Mouse (Mus musculus): ENCODE data around the gene Chst4. TPM values are rescaled to one million over a fixed set of nuclear protein-coding genes. Genes with fewer than 3 reads are reported as not detected.

Chst4 gene
- total and polyA plus RNA-seq, 3 experiments, result not detected

GRCm38 (mm10) chr8:109986384-109986783, 53.2 kb downstream of the Chst4 start:
- Histone ChIP-seq H3K4me2 (ENCODE audit: insufficient read depth, low read depth, poor library complexity, severe bottlenecking) (no peak overlapping the region), H3K79me2 (replicated peaks; ENCODE audit: control insufficient read depth, extremely low read depth, insufficient read depth, poor library complexity, severe bottlenecking) (no peaks in the 10 kb centered on the region), H3K9me3 (replicated peaks; ENCODE audit: low read length) (peaks cover 3% of the 10 kb centered on the region), H3K4me3 (replicated peaks in 1 of 3; ENCODE audit: low read depth in 2 of 3, low read length in 2 of 3, poor library complexity in 1 of 3) (no peak overlapping the region), H3K9ac (ENCODE audit: insufficient read depth, low read depth) (no peak overlapping the region), H3K4me1 (ENCODE audit: control insufficient read depth in 1 of 2, insufficient read depth in 2 of 2) (no peaks in the 10 kb centered on the region), H3K27me3 (replicated peaks) (peaks cover 7% of the 10 kb centered on the region), H3K36me3 (replicated peaks in 1 of 2; ENCODE audit: control insufficient read depth in 1 of 2, insufficient read depth in 1 of 2, low read length in 1 of 2) (no peaks in the 10 kb centered on the region), H3K27ac (ENCODE audit: insufficient read depth, low read depth) (no peak overlapping the region)
- DNase-seq (ENCODE audit: extremely low read depth), result no peak
- dilution Hi-C loops (cut with MboI; ENCODE audit: extremely low pct_ligation_motif_present, extremely low pct_unique_long_range_greater_than_20kb, low sequenced_read_pairs), result no loop called here
- in situ Hi-C loops (cut with MboI; ENCODE audit: low pct_ligation_motif_present, low pct_unique_long_range_greater_than_20kb, low sequenced_read_pairs), result no loop called here
- TF ChIP-seq KAT2A (IDR thresholded peaks at IDR 0.05; ENCODE audit: insufficient replicate concordance, low read length) (no peak), MEF2A (IDR thresholded peaks at IDR 0.05; ENCODE audit: borderline replicate concordance, low read depth, low read length) (no peak), ZNF384 (IDR thresholded peaks at IDR 0.05; ENCODE audit: low read depth, low read length) (no peak), USF1 (IDR thresholded peaks at IDR 0.05; ENCODE audit: low read depth, low read length) (no peak), JUN (IDR thresholded peaks at IDR 0.05; ENCODE audit: insufficient read depth, low read depth, low read length) (no peak)

- no peaks in the 10 kb centered on the region for H3K79me2 ChIP-seq (replicated peaks; ENCODE audit: control insufficient read depth, extremely low read depth, insufficient read depth, poor library complexity, severe bottlenecking)
- no peak overlapping the region for H3K4me2 ChIP-seq (ENCODE audit: insufficient read depth, low read depth, poor library complexity, severe bottlenecking)
- no peak overlapping the region for H3K4me3 ChIP-seq (replicated peaks in 1 of 3; ENCODE audit: low read depth in 2 of 3, low read length in 2 of 3, poor library complexity in 1 of 3)
- H3K9me3 ChIP-seq (replicated peaks; ENCODE audit: low read length), result peaks cover 3% of the 10 kb centered on the region
- H3K27ac ChIP-seq (ENCODE audit: insufficient read depth, low read depth), result no peak overlapping the region
- peaks cover 16% of the 10 kb centered on the region for H3K27me3 ChIP-seq (replicated peaks)
- dilution Hi-C loops (cut with MboI; ENCODE audit: extremely low pct_ligation_motif_present, extremely low pct_unique_long_range_greater_than_20kb, low sequenced_read_pairs), result no loop called here
- H3K36me3 ChIP-seq (replicated peaks in 1 of 2; ENCODE audit: control insufficient read depth in 1 of 2, insufficient read depth in 1 of 2, low read length in 1 of 2), result no peaks in the 10 kb centered on the region
- TF ChIP-seq USF1 (IDR thresholded peaks at IDR 0.05; ENCODE audit: low read depth, low read length) (no peak), BHLHE40 (IDR thresholded peaks at IDR 0.05; ENCODE audit: low read depth, low read length) (no peak), CHD2 (IDR thresholded peaks at IDR 0.05; ENCODE audit: low read length) (no peak), USF2 (conservative IDR thresholded peaks at IDR 0.05; ENCODE audit: low read depth, low read length) (no peak), ZC3H11A (IDR thresholded peaks at IDR 0.05; ENCODE audit: low read depth, low read length) (no peak), MEF2A (IDR thresholded peaks at IDR 0.05; ENCODE audit: borderline replicate concordance, low read depth, low read length) (no peak), GABPA (IDR thresholded peaks at IDR 0.05; ENCODE audit: insufficient replicate concordance, low read depth, low read length) (no peak)
- H3K9ac ChIP-seq (ENCODE audit: insufficient read depth, low read depth), result no peak overlapping the region
- peaks cover 0 to 3% of the 10 kb centered on the region in 2 experiments; a peak in 1 of 4 replicates for H3K4me1 ChIP-seq (ENCODE audit: control insufficient read depth in 1 of 2, insufficient read depth in 2 of 2)
- DNase-seq (ENCODE audit: extremely low read depth), result no peak
- in situ Hi-C loops (cut with MboI; ENCODE audit: low pct_ligation_motif_present, low pct_unique_long_range_greater_than_20kb, low sequenced_read_pairs), result no loop called here
These were observed 55.6 kb downstream of the Chst4 start for GRCm38 (mm10) chr8:109983944-109984343.

GRCm38 (mm10) chr8:109982386-109983105, 57.0 kb downstream of the Chst4 start:
- peaks cover 16% of the 10 kb centered on the region for H3K27me3 ChIP-seq (replicated peaks)
- DNase-seq (ENCODE audit: extremely low read depth), result no peak
- H3K4me2 ChIP-seq (ENCODE audit: insufficient read depth, low read depth, poor library complexity, severe bottlenecking), result no peak overlapping the region
- dilution Hi-C loops (cut with MboI; ENCODE audit: extremely low pct_ligation_motif_present, extremely low pct_unique_long_range_greater_than_20kb, low sequenced_read_pairs), result no loop called here
- in situ Hi-C loops (cut with MboI; ENCODE audit: low pct_ligation_motif_present, low pct_unique_long_range_greater_than_20kb, low sequenced_read_pairs), result no loop called here
- peaks cover 3% of the 10 kb centered on the region for H3K9me3 ChIP-seq (replicated peaks; ENCODE audit: low read length)
- H3K36me3 ChIP-seq (replicated peaks in 1 of 2; ENCODE audit: control insufficient read depth in 1 of 2, insufficient read depth in 1 of 2, low read length in 1 of 2), result no peaks in the 10 kb centered on the region
- TF ChIP-seq BHLHE40 (IDR thresholded peaks at IDR 0.05; ENCODE audit: low read depth, low read length) (no peak), RCOR1 (conservative IDR thresholded peaks at IDR 0.05; ENCODE audit: low read depth, low read length) (no peak), RAD21 (IDR thresholded peaks at IDR 0.05; ENCODE audit: low read depth, low read length) (no peak), ZC3H11A (IDR thresholded peaks at IDR 0.05; ENCODE audit: low read depth, low read length) (no peak)
- no peak overlapping the region for H3K27ac ChIP-seq (ENCODE audit: insufficient read depth, low read depth)
- H3K4me1 ChIP-seq (ENCODE audit: control insufficient read depth in 1 of 2, insufficient read depth in 2 of 2), result peaks cover 0 to 3% of the 10 kb centered on the region in 2 experiments; a peak in 1 of 4 replicates
- no peaks in the 10 kb centered on the region for H3K79me2 ChIP-seq (replicated peaks; ENCODE audit: control insufficient read depth, extremely low read depth, insufficient read depth, poor library complexity, severe bottlenecking)
- H3K4me3 ChIP-seq (replicated peaks in 1 of 3; ENCODE audit: low read depth in 2 of 3, low read length in 2 of 3, poor library complexity in 1 of 3), result no peak overlapping the region
- H3K9ac ChIP-seq (ENCODE audit: insufficient read depth, low read depth), result no peak overlapping the region
